Mouse (Mus musculus) cortical plate, adult 2 months (tissue): ENCODE data around the gene Eno3.

Experiments
- CTCF ChIP-seq: fragments of 200-500 bp; IDR thresholded peaks from 2 replicates; pipeline ENCODE4 v1.5.1; 2011; ENCODE audit warnings: mild to moderate bottlenecking, control low read depth, low read length; ENCODE audit not compliant: insufficient read depth; ENCODE audit errors: extremely low read depth
- POLR2A ChIP-seq: fragments of 200-500 bp; IDR thresholded peaks from 2 replicates; pipeline ENCODE4 v1.6.1; 2011; ENCODE audit warnings: mild to moderate bottlenecking, low read length, control low read depth; ENCODE audit not compliant: insufficient read depth; ENCODE audit errors: extremely low read depth

- TF ChIP-seq CTCF: no peak
- no peak for TF ChIP-seq POLR2A
Observed at GRCm38 (mm10) chr11:70664741-70665140, 7.7 kb downstream of the Eno3 start.
